Mouse (Mus musculus) liver, postnatal 0 days (tissue): ENCODE data around the gene Slc35d2.

Experiments used
- CTCF ChIP-seq: sonication (generic); IDR thresholded peaks from 2 replicates; pipeline ENCODE4 v1.5.1; 2016; ENCODE audit warnings: antibody characterized with exemption, low read depth
- EP300 ChIP-seq: IDR thresholded peaks from 2 replicates; pipeline ENCODE4 v1.6.1; 2016; ENCODE audit warnings: antibody characterized with exemption, low read depth, mild to moderate bottlenecking

DNA sequence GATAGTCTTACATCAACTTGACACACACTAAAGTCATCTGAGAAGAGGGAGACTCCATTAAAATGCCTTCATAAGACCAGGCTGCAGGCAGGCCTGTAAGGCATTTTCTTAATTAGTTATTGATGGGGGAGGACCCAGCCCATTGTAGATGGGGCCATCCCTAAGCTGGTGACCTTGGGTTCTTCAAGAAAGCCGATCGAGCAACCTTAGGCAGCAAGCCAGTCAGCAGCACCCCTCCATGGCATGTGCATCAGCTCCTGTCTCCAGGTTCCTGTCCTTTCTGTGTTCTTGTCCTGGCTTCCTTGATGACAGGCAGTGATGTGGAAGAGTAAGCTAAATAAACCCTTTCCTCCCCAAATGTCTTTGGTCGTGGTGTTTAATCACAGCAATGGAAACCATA lies 37.0 kb downstream of the Slc35d2 start:
- TF ChIP-seq CTCF: no peak
- TF ChIP-seq EP300: no peak
